Mouse (Mus musculus) testis, adult 2 months (tissue): ENCODE measurements around the gene Slc25a33. TPM values are rescaled to one million over a fixed set of nuclear protein-coding genes. Genes with fewer than 3 reads are reported as not detected.
A peak's percentile ranks its signal among the peaks of the same experiment; 100 is the strongest.
"Not testable (repeated sequence)": the region's sequence is repeated elsewhere in the genome, so short reads cannot be mapped to it uniquely, and the experiment has no call there.

Source experiments
- H3K27ac ChIP-seq: fragments of 200-500 bp; 2 replicates; pipeline ENCODE4 v1.5.1; 2012; ENCODE audit warnings: low read depth, low read length; ENCODE audit not compliant: control insufficient read depth, insufficient read depth
- H3K27me3 ChIP-seq: fragments of 200-500 bp; 2 replicates; pipeline ENCODE4 v1.6.1; 2012; ENCODE audit warnings: mild to moderate bottlenecking, low read length, moderate library complexity; ENCODE audit not compliant: control insufficient read depth, insufficient read depth
- H3K36me3 ChIP-seq: fragments of 200-500 bp; 2 replicates; pipeline ENCODE4 v1.6.1; 2012; ENCODE audit warnings: mild to moderate bottlenecking, low read length; ENCODE audit not compliant: control insufficient read depth, insufficient read depth
- H3K4me1 ChIP-seq: fragments of 200-500 bp; 2 replicates; pipeline ENCODE4 v1.6.1; 2012; ENCODE audit warnings: low read length; ENCODE audit not compliant: control insufficient read depth, insufficient read depth
- H3K4me3 ChIP-seq: fragments of 200-500 bp; 2 replicates; pipeline ENCODE4 v1.5.1; 2012; ENCODE audit warnings: low read depth, mild to moderate bottlenecking, low read length, moderate library complexity, mixed read lengths; ENCODE audit not compliant: control insufficient read depth
- CTCF ChIP-seq: fragments of 200-500 bp; IDR thresholded peaks from 2 replicates; pipeline ENCODE4 v1.5.1; 2012; ENCODE audit warnings: low read depth, mild to moderate bottlenecking, inconsistent platforms, low read length, moderate library complexity; ENCODE audit not compliant: control insufficient read depth, insufficient read depth, insufficient replicate concordance
- POLR2A ChIP-seq: fragments of 200-500 bp; IDR thresholded peaks from 2 replicates; pipeline ENCODE4 v1.6.1; 2012; ENCODE audit warnings: low read depth, mild to moderate bottlenecking, inconsistent platforms, low read length, moderate library complexity; ENCODE audit not compliant: control insufficient read depth
- polyA plus RNA-seq: library from polyadenylated mRNA; depleted of rRNA; stranded (reverse); fragments of >200 nt; gene quantifications from 2 replicates; pipeline ENCODE4 v1.2.3, GENCODE M21; 2012

Slc25a33 gene
- polyA plus RNA-seq, 1 experiment: 56.3 TPM

GRCm38 (mm10) chr4:149813409-149814184 lies 39.5 kb upstream of the Slc25a33 start:
- no peaks in the 10 kb centered on the region for H3K36me3 ChIP-seq
- H3K4me3 ChIP-seq: no peak overlapping the region
- H3K27ac ChIP-seq: no peak overlapping the region
- H3K4me1 ChIP-seq: peaks cover 4% of the 10 kb centered on the region
- H3K27me3 ChIP-seq: no peaks in the 10 kb centered on the region
- no peak for TF ChIP-seq POLR2A
- no peak for TF ChIP-seq CTCF

DNA sequence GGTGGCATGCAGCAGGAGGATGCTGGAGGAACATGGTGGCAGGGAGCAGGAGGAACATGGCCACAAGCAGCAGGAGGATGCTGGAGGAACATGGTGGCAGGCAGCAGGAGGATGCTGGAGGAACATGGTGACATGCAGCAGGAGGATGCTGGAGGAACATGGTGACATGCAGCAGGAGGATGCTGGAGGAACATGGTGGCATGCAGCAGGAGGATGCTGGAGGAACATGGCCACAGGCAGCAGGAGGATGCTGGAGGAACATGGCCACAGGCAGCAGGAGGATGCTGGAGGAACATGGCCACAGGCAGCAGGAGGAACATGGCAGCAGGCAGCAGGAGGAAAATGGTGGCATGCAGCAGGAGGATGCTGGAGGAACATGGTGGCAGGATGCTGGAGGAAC lies 36.3 kb upstream of the Slc25a33 start:
- H3K4me3 ChIP-seq, H3K27ac ChIP-seq, H3K4me1 ChIP-seq, H3K36me3 ChIP-seq, H3K27me3 ChIP-seq: not testable (repeated sequence)

DNA sequence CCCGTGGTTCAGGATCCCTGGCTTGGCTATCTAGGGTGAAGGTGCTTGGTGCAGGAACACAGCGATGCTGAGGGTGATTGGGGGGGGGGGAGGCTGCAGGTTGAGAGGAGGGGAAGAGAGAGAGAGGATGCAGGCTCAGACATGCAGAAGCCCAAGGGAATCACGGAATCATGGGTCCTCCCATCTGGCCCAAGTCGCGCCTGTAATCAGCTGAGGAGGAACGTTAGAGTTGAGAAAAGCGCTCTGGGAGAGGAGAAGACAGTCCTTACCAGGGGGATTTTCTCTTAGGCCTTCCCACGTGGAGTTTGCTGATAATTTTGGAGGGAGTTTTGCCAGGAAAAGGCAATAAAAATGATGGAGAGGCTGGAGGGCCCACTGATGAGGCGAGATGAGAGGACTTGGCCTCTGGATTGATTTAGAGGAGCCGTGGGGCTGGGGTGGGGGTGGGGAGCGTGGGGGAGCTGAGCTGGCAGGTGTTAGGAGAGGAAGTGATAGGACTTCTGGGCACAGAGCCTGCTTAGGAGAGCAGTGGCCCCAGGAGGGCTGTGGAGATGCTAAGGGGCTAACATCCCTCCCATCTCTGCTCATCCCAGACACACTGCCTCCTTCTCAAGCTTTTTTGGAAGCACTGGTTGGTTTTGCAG lies 34.6 kb upstream of the Slc25a33 start:
- no peak overlapping the region for H3K27ac ChIP-seq
- TF ChIP-seq CTCF (no peak), POLR2A (no peak)
- H3K27me3 ChIP-seq: no peaks in the 10 kb centered on the region

GRCm38 (mm10) chr4:149808060-149808567 lies 34.0 kb upstream of the Slc25a33 start:
- Histone ChIP-seq H3K36me3 (no peaks in the 10 kb centered on the region), H3K27me3 (no peaks in the 10 kb centered on the region), H3K4me1 (no peaks in the 10 kb centered on the region), H3K27ac (no peak overlapping the region), H3K4me3 (no peak overlapping the region)
- TF ChIP-seq POLR2A (no peak), CTCF (no peak)

More for the DNA sequence above, 34.6 kb upstream of the Slc25a33 start:
- Histone ChIP-seq H3K36me3 (no peaks in the 10 kb centered on the region), H3K4me3 (no peak overlapping the region), H3K4me1 (peaks cover 2% of the 10 kb centered on the region; the same call in 1 of the 2 replicates)

DNA sequence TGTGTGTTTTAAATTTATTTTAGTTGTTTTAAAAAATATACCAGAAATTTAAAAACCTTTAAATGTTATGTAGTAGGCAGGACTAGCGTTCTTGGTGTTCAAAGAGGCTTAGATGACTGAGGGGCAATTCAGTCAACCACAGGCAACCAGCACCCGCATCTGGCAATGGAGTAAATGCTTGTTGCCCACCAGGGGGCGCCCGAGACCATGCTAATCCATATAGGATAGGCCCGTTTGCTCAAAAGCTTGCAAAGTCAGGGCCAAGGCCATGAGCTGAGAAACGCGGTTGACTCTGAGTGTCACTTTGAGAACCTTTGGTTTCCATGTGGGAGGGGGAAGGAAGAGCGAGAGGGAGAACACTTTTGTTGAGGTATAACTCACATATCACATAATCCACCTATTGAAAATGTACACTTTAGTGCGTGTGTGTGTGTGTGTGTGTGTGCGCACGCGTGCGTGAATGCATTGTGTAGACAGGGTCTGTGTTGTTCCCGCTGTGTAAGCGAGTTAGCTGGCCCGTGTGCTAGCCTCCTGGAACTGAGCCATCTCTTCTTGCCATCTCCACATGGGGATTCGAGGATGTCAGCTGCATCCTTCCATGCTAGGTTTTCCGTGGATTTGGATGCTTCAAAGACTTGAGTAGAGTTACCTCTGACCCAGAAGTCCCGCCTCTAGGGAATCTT lies 32.8 kb upstream of the Slc25a33 start:
- peak; percentile 81 for TF ChIP-seq CTCF
- TF ChIP-seq POLR2A: no peak
- no peaks in the 10 kb centered on the region for H3K4me1 ChIP-seq
- no peak overlapping the region for H3K27ac ChIP-seq
- H3K4me3 ChIP-seq: no peak overlapping the region
- no peaks in the 10 kb centered on the region for H3K36me3 ChIP-seq
- no peaks in the 10 kb centered on the region for H3K27me3 ChIP-seq

GRCm38 (mm10) chr4:149802269-149802668 lies 28.2 kb upstream of the Slc25a33 start:
- H3K4me1 ChIP-seq: peaks cover 7% of the 10 kb centered on the region

DNA sequence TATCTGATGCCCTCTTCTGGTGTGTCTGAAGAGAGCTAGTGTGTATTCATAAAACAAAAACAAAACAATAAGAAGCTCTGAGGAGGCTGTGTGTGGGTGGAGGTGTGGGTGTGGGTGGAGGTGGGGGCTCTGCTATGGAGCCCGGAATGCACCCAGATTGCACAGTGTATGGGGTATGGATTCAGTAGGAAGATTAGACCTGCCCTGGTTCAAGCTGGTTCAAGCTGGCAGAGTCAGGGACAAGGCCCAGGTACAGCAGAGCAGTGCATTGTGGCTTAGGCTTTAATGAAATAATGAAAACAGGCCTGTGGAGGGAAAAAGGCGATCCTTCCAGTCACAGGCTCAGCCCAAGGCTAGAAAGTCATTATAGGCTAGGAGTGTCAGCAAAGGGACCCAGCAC lies 26.5 kb upstream of the Slc25a33 start:
- Histone ChIP-seq H3K27ac (no peak overlapping the region), H3K4me3 (no peak overlapping the region), H3K27me3 (no peaks in the 10 kb centered on the region), H3K4me1 (peaks cover 7% of the 10 kb centered on the region), H3K36me3 (no peaks in the 10 kb centered on the region)
- TF ChIP-seq CTCF: no peak
- TF ChIP-seq POLR2A: no peak

More at GRCm38 (mm10) chr4:149802269-149802668, 28.2 kb upstream of the Slc25a33 start:
- Histone ChIP-seq H3K36me3 (no peaks in the 10 kb centered on the region), H3K27me3 (no peaks in the 10 kb centered on the region), H3K27ac (no peak overlapping the region), H3K4me3 (no peak overlapping the region)
- no peak for TF ChIP-seq CTCF
- no peak for TF ChIP-seq POLR2A
